Mouse (Mus musculus) kidney, adult 11 months (tissue): ENCODE measurements at regions not wholly inside any gene's neighbourhood (a gene's known extent, or its start where the extent isn't known, plus 50 kb on each side); places are given as distances from the start of the nearest gene placed in this dataset.

Experiments
- DNase-seq: peaks from one replicate; pipeline ENCODE4 v3.0.0; 2022

DNA sequence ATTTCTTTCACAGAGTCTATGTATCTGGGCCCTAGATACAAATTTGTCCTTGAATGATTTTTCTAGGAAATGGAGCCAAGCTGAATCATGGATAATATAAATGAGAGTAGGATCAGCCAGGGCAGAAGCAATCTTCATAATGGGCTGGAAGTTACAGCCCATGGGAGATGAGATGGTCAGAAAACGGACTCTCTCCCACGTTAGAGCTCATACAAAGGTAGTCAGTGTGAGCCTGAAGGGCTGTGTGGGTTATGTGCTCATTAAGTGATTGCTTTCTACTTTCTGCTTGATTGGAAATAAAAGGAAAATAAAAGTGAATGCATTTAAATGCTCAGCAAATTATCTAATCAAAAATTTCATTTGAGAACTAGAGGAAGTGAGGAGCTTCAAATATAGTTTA is 2017.1 kb upstream of the Pcdh20 start:
- DNase-seq = no peak

DNA sequence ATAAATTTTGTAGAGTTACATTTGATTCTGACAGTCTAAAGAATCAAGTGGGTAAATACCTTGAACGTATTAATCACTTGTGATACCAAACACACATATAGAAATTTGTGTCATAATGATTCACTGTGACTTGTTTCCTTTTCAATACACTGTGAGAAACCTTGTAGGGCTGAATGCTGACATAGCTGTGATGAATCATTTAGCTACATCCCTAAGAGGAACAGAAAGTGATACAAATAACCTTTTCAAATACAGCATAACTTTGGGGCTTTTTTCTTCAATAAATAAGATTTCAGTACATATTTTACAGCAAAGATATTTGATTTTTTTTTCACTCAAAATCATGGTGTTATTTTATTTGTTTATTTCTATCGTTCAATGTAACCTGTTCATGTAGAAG is 1976.8 kb upstream of the Pcdh20 start:
- no peak for DNase-seq

DNA sequence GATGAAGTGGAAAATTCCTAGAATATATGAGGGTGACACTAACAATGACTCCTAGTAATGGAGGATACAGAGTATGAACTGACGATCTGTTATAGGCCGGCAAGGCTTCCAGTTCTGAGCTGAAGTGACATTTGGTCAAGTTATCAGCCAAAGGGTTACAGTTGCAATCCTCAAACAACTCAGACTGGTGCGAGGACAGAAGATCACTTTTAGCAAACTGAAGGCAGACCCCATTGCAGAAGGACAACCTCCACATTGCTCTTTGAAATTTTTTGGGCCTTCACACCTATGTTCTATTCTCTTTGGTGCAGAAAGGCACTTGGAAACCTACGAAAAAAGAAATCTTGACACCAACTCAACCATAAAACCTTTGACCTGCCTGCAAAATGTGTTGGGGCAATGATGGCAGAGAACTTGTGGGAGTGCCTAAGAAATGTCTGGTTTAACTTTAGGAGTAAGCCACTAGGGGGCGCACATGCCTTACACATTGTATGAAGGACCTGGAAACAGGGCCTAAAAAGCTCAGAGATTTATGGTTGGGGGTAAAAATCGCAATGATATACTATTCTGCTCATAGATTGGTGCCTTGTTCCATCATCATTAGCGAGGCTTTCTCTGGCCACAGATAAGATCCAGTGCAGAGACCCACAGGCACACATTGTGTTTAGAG is 1961.8 kb upstream of the Pcdh20 start:
- DNase-seq = no peak

DNA sequence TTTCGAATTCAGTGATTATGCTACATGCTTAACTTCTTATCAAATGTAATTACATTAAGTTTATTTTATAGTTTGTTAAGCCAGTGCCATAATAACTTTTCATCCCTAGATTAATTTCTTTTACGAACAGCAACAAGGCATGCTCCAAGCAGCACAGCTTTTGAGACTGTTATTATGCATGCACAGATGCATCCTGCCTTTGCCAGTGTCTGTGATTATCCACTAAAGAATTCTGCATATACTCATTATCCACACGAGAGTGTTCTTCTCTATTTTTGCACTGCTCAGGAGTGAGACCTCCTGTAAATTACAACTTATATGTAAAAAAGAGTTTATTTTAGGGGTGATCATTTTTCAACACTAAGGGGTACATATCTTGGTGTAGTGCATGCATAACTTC is 1941.5 kb upstream of the Pcdh20 start:
- DNase-seq = no peak

DNA sequence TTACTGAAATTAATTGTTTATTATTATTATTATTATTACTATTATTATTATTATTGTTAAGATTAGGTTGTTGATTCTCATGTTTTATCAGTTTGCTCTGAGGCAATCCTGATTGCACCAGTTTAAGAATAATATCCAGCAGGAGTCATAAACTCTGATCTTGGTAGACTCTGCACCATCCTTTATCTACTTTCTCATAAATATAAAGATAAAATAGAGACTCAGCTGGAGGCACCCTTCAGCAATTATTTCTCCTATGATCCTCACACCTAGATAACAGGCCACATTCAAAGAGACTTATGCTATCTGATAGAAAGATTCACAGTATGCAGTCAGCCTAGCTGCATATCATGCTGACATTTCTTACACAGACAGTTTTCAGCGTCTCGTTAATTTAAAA is 1935.2 kb upstream of the Pcdh20 start:
- DNase-seq = no peak

DNA sequence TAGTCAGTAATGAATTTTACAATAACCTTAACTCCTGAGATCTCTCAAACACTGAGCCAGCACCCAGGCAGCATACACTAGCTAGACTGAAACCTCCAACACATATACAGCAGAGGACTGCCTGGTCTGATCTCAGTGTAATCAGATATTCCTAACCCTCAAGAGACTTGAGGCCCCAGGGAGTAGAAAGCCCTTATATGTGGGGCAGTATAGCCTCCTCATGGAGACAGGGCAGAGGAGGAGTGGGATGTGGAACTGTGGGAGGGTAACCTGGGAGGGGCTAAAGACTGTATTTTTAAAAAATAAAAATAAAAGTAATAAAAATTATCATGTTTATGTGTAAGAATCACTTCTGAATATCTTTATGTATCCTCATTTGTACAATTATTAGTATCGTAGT is 1934.3 kb upstream of the Pcdh20 start:
- no peak for DNase-seq

DNA sequence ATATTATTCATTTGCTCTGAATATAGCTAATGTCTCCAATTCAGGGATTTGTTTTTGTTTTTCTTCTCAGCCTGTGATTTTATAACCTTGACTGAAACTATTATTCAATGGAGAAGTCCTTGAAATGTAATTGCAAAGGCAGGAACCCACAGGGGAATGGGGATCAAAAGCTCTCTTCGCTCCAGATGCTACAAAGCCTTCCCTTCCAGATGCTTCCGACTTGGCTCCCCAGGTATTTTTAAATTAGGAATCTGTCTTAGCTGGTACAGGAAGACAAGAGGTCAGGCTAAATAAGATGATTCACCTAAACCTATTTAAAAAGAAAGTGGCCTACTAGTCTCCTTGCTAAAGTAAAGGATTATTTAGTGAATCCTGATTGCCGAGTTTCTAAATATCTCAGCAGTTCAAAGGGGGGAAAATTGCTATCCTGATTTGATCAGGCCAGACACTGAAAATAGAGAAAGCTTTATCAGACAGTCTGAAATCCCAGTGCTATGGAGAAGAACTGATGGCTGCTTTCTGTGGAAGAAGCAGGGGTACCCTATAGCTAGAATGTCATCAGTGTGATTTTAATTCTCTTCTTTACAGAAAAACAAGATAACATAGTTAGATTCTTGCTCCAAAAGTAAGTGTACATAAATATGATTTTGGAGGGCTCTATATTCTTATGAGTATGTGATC is 1896.2 kb upstream of the Pcdh20 start:
- no peak for DNase-seq

DNA sequence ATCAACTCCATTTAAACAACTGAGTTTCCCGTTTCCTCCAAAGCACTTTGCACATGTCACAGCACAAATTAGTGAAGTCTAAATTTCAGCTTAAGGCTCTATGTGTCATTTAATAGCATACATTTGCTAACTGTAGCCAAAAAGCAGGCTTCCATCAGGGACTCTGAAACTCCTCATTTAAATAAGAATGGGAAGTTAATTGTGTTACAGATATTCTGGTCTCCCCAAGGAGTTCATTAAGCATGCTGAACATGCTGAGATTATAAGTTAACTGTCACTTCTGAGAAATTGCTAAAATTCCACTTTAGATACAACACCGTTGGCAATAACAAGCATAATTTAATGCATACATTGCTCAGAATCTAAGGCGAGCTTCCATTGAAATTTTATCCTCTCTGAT is 1863.3 kb upstream of the Pcdh20 start:
- no peak for DNase-seq

DNA sequence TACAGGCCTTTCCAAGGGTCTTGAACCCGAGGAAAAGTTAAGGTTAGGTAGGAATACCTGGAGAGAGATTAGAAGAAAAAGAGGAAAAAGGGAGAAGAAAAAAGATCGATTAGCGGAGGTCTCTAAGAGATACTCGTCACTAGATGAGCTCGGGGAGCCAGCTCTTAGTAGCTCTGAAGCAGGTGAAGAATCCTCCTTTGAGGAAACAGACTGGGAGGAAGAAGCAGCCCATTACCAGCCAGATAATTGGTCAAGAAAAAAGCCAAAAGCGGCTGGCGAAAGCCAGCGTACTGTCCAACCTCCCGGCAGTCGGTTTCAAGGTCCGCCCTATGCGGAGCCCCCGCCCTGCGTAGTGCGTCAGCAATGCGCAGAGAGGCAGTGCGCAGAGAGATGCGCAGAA is 1824.3 kb upstream of the Pcdh20 start:
- DNase-seq = peak; percentile 41

DNA sequence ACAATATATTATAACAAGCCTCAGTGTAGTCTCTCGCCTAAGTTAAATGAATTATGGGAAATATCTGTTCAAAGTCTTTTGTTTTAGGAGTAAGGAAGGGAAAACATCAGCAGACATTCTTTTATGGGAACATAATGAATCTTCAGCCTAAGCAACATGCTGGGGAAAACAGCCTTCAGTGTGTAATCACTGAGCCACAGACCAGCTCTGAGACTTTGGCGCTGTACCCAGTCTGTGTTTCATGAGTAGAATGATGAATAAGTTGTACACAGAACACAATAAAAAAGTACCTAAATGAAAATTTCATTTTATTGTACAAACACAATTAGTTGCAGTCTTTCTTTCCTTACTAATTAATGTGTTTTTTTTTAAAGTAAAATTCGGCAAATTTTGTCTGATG is 1774.8 kb upstream of the Pcdh20 start:
- no peak for DNase-seq

DNA sequence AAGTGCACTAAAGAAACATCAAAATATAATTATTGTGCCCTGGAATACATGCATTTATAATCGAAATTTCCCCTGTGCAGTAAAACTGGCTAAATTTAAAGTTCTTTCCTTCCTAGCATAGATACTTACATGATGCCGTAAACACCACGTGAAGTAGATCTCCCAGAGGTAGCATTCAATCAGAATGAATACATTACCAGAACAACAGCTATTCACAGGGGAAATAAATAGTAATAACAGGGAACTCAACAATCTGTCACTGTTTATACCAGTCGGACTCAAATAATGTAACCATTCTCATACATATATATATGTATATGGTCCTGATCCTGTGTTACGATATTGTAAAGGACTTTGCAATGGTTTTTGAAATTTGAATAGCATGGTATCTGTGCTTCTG is 1761.5 kb upstream of the Pcdh20 start:
- DNase-seq = no peak

DNA sequence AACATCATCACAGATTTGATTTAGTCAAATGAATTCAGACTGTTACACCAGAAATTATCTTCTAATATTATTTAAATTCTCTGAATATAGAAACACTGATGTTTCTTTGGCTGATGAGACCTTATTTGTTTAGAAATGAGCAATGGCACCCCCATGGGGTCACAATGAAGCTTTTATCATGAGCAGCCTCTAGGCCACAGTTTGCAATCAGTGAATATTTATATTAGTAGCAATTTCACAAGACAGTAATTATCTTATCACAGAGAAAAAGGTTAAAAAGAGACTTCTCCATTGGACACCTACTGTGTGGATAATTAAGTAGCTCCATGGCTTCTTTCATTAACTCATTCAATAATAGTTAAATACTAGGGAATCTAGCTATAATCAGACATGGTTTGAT is 1729.1 kb upstream of the Pcdh20 start:
- no peak for DNase-seq

DNA sequence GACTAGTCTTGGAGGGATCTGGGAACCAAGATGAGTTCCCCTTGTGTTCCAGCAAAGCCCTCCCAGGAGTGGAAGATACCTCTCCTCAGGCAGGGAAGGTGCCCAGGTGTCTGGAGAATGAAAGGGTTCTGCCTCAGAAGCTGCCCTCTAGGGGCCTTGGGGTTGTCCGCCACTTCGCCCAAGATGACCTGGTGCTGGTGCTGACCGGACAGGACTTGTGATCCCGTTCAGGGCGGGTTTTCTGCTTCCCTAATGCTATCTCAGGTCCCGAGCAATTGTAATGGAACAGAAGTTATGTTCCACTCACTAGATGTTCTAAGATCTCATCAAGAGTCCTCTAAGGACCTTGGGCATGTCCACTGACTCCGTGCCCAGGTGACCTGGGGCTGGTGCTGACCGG is 1726.6 kb upstream of the Pcdh20 start:
- DNase-seq = no peak

DNA sequence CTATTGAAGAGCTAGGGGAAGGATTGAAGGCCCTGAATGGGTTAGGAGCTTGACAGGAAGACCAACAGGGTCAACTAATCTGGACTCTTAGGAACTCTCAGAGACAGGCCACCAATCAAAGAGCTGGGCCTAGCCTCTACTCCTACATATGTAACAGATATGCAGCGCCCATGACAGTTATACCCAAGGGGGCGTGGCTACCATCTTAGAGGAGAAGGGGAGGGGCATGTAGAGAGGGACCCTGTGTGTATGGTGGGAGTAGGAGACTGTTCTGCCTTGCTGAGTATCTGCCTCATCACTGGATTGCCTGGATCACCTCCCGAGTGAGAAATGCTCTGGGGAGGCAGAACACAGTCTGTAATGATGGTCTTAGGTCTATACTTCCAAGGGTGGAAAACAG is 1701.5 kb upstream of the Pcdh20 start:
- DNase-seq = no peak
